Mouse (Mus musculus) intestine, embryonic 14.5 days (tissue): ENCODE data around the gene Mogs. TPM values are rescaled to one million over a fixed set of nuclear protein-coding genes. Genes with fewer than 3 reads are reported as not detected.
A peak's percentile ranks its signal among the peaks of the same experiment; 100 is the strongest.

Experiments
- ATAC-seq: fragments of 200-750 bp; cut with Nextera tagmentation; replicated peaks from 2 replicates; pipeline ENCODE4 v1.8.0; 2017; ENCODE audit warnings: low read depth, moderate number of reproducible peaks, moderate TSS enrichment, moderate library complexity; ENCODE audit not compliant: low FRiP score, low TSS enrichment
- DNase-seq: peaks from one replicate; pipeline ENCODE4 v3.0.0-alpha.2; 2018; ENCODE audit warnings: low spot score
- H3K27ac ChIP-seq: fragments of 300-500 bp; sonication (generic); 2 replicates; pipeline ENCODE4 v1.5.1; 2014; ENCODE audit warnings: low read depth, mild to moderate bottlenecking, control low read depth
- H3K27me3 ChIP-seq: fragments of 300-500 bp; sonication (generic); replicated peaks from 2 replicates; pipeline ENCODE4 v1.6.1; 2014; ENCODE audit warnings: low read length, control low read depth; ENCODE audit not compliant: control insufficient read depth, insufficient read depth
- H3K36me3 ChIP-seq: fragments of 300-500 bp; sonication (generic); 2 replicates; pipeline ENCODE4 v1.6.1; 2014; ENCODE audit warnings: low read length, control low read depth; ENCODE audit not compliant: control insufficient read depth, insufficient read depth
- H3K4me1 ChIP-seq: fragments of 300-500 bp; sonication (generic); replicated peaks from 2 replicates; pipeline ENCODE4 v1.6.1; 2014; ENCODE audit warnings: low read length, control low read depth, mixed read lengths; ENCODE audit not compliant: control insufficient read depth, insufficient read depth
- H3K4me2 ChIP-seq: fragments of 300-500 bp; sonication (generic); 2 replicates; pipeline ENCODE4 v1.6.1; 2014; ENCODE audit warnings: low read length
- H3K4me3 ChIP-seq: fragments of 300-500 bp; sonication (generic); 2 replicates; pipeline ENCODE4 v1.5.1; 2014; ENCODE audit warnings: low read depth, low read length, control low read depth, mixed read lengths
- H3K9ac ChIP-seq: fragments of 300-500 bp; sonication (generic); 2 replicates; pipeline ENCODE4 v1.6.1; 2014; ENCODE audit warnings: mild to moderate bottlenecking, low read length
- H3K9me3 ChIP-seq: fragments of 300-500 bp; sonication (generic); 2 replicates; pipeline ENCODE4 v1.6.1; 2016; ENCODE audit warnings: low read length, control low read depth; ENCODE audit not compliant: control insufficient read depth
- WGBS: fragments of 180-500 bp; shearing (Covaris S2); extraction: QIAGEN DNeasy Blood & Tissue Kit; methylation state at CpG from one replicate; pipeline ENCODE4 v1.1.7; 2014; 5-methylcytosine and 5-hydroxymethylcytosine counted together
- microRNA counts: library from miRNA; unstranded; fragments of <30 nt; microRNA quantifications from one replicate; lab custom pipeline; 2016
- microRNA-seq: library from miRNA; unstranded; fragments of <30 nt; microRNA quantifications from one replicate; pipeline ENCODE4, GENCODE M21; 2016
- polyA plus RNA-seq: library from polyadenylated mRNA; unstranded; fragments of >200 nt; fragmentation: Nextera tagmentation; extraction: Ambion mirVana; gene quantifications from 2 replicates; pipeline ENCODE4 v1.2.1, GENCODE M21; 2014

Gene Mogs
- polyA plus RNA-seq, 1 experiment from 2014 or later, result 60.0 TPM

- DNase-seq (peak; percentile 57), ATAC-seq (no peak)
- Histone ChIP-seq H3K4me2 (peak overlapping the region; percentile 83), H3K4me3 (peak overlapping the region; percentile 42), H3K27ac (no peak overlapping the region), H3K4me1 (peaks cover 18% of the 10 kb centered on the region), H3K9me3 (no peaks in the 10 kb centered on the region), H3K36me3 (no peaks in the 10 kb centered on the region), H3K9ac (0 out of 2 replicates have a peak overlapping the region, but pooled peaks have one; percentile 35), H3K27me3 (peaks cover 27% of the 10 kb centered on the region)
- WGBS, result 9% methylated on average over 19 of the region's 19 CpGs
These were observed 46.1 kb downstream of the Mogs start for GRCm38 (mm10) chr6:83161442-83161841.

- WGBS, result under 1% methylated on average over 49 of the region's 49 CpGs
- ATAC-seq (0 out of 2 replicates have a peak, but pooled peaks have one; percentile 24), DNase-seq (peak; percentile 75)
- Histone ChIP-seq H3K4me3 (peak overlapping the region; percentile 42), H3K9me3 (no peaks in the 10 kb centered on the region), H3K27ac (no peak overlapping the region), H3K36me3 (no peaks in the 10 kb centered on the region), H3K9ac (peak overlapping the region; percentile 35), H3K4me1 (peaks cover 24% of the 10 kb centered on the region), H3K27me3 (peaks cover 27% of the 10 kb centered on the region), H3K4me2 (peak overlapping the region; percentile 83)
These were observed 46.8 kb downstream of the Mogs start for GRCm38 (mm10) chr6:83161921-83162641.

- Histone ChIP-seq H3K27ac (no peak overlapping the region), H3K27me3 (peaks cover 27% of the 10 kb centered on the region), H3K36me3 (no peaks in the 10 kb centered on the region), H3K4me1 (peaks cover 26% of the 10 kb centered on the region), H3K9ac (peak overlapping the region; percentile 35), H3K4me3 (peak overlapping the region; percentile 42), H3K9me3 (no peaks in the 10 kb centered on the region), H3K4me2 (peak overlapping the region; percentile 83)
- WGBS, result under 1% methylated on average over 8 of the region's 8 CpGs
- peak; percentile 74 for DNase-seq
- no peak for ATAC-seq
These were observed 47.4 kb downstream of the Mogs start for GRCm38 (mm10) chr6:83162701-83163100.

- WGBS, result 4% methylated on average over 6 of the region's 6 CpGs
- H3K9me3 ChIP-seq, result no peaks in the 10 kb centered on the region
- no peak for DNase-seq
These were observed 49.8 kb downstream of the Mogs start for GRCm38 (mm10) chr6:83165026-83165606.

GRCm38 (mm10) chr6:83165607-83166242 lies 50.4 kb downstream of the Mogs start, which contains the start of gene Dctn1:
Dctn1 (plus strand) TSS chr6:83165920.
- Histone ChIP-seq H3K4me3 (peak within 1 kb of the TSS; percentile 54), H3K4me2 (peak within 1 kb of the TSS; percentile 84), H3K27me3 (peaks cover 20% of the 10 kb centered on the region), H3K27ac (peak within 1 kb of the TSS; percentile 78), H3K9me3 (no peaks in the 10 kb centered on the region), H3K9ac (peak within 1 kb of the TSS; percentile 64), H3K36me3 (peaks cover 5% of the 10 kb centered on the region; the same call in 1 of the 2 replicates), H3K4me1 (peaks cover 26% of the 10 kb centered on the region)
- ATAC-seq (peak; percentile 90), DNase-seq (peak; percentile 99)
- under 1% methylated on average over 52 of the region's 58 CpGs for WGBS

More at GRCm38 (mm10) chr6:83165026-83165606, 49.8 kb downstream of the Mogs start:
- peaks cover 26% of the 10 kb centered on the region for H3K4me1 ChIP-seq
- H3K9ac ChIP-seq, result peak overlapping the region; percentile 64
- H3K4me2 ChIP-seq, result peak overlapping the region; percentile 84
- H3K36me3 ChIP-seq, result peaks cover 5% of the 10 kb centered on the region; the same call in 1 of the 2 replicates
- H3K27me3 ChIP-seq, result peaks cover 26% of the 10 kb centered on the region
- H3K4me3 ChIP-seq, result peak overlapping the region; percentile 54
- peak; percentile 34 for ATAC-seq
- H3K27ac ChIP-seq, result no peak overlapping the region

- Histone ChIP-seq H3K4me3 (peak overlapping the region; percentile 54), H3K9ac (peak overlapping the region; percentile 64), H3K27me3 (peaks cover 15% of the 10 kb centered on the region), H3K4me2 (peak overlapping the region; percentile 84), H3K4me1 (peaks cover 25% of the 10 kb centered on the region), H3K27ac (no peak overlapping the region), H3K9me3 (no peaks in the 10 kb centered on the region), H3K36me3 (peaks cover 5% of the 10 kb centered on the region; the same call in 1 of the 2 replicates)
- ATAC-seq, result no peak
- DNase-seq, result no peak
- 2% methylated on average over 12 of the region's 12 CpGs for WGBS
These were observed 50.9 kb downstream of the Mogs start for GRCm38 (mm10) chr6:83166243-83166630.

MicroRNAs encoded within 50 kb of the gene (microRNA counts, 519-probe panel; counts per million panel counts)
- microRNA mmu-miR-3470a+mmu-miR-3470b (lab: Ali Mortazavi, UCI), result not detected

Small RNA genes within 50 kb of the gene (microRNA-seq; reads per million reads assigned to microRNA genes)
- gene Mir3470a, result not detected

Other genes with a start within 250 kb of the Mogs start
- gene Sema4f, start 175.7 kb upstream of the Mogs start, polyA plus RNA-seq, result 1.5 and 1.6 TPM in 2 replicates
- 0.17 and 0.47 TPM in 2 replicates for gene M1ap, start 168.6 kb upstream of the Mogs start, polyA plus RNA-seq
- gene Dok1, start 82.0 kb upstream of the Mogs start, polyA plus RNA-seq, result 7.6 and 9.1 TPM in 2 replicates
- 13.6 and 14.4 TPM in 2 replicates for gene Loxl3, start 81.3 kb upstream of the Mogs start, polyA plus RNA-seq
- 158 and 167 TPM in 2 replicates for gene Aup1, start 61.0 kb upstream of the Mogs start, polyA plus RNA-seq
- 42.6 and 45.9 TPM in 2 replicates for gene Htra2, start 60.2 kb upstream of the Mogs start, polyA plus RNA-seq
- 7.7 and 8.2 TPM in 2 replicates for gene Dqx1, start 57.7 kb upstream of the Mogs start, polyA plus RNA-seq
- 36.4 and 43.1 TPM in 2 replicates for gene Tlx2, start 45.2 kb upstream of the Mogs start, polyA plus RNA-seq
- 45.5 and 46.9 TPM in 2 replicates for gene Pcgf1, start 37.6 kb upstream of the Mogs start, polyA plus RNA-seq
- 1.1 and 1.4 TPM in 2 replicates for gene Lbx2, start 29.1 kb upstream of the Mogs start, polyA plus RNA-seq
- 2.0 and 2.9 TPM in 2 replicates for gene Ccdc142, start 13.9 kb upstream of the Mogs start, polyA plus RNA-seq
- 2.1 and 2.6 TPM in 2 replicates for gene Gm42688, start 13.9 kb upstream of the Mogs start, polyA plus RNA-seq
- 132 and 136 TPM in 2 replicates for gene Mrpl53, start 6.5 kb upstream of the Mogs start, polyA plus RNA-seq
- 83.8 and 91.2 TPM in 2 replicates for gene Wbp1, start 6.1 kb downstream of the Mogs start, polyA plus RNA-seq
- gene Ino80b, start 9.9 kb downstream of the Mogs start, polyA plus RNA-seq, result 13.4 and 13.8 TPM in 2 replicates
- gene Rtkn, start 20.0 kb downstream of the Mogs start, polyA plus RNA-seq, result 16.9 and 17.6 TPM in 2 replicates
- 4.3 and 6.4 TPM in 2 replicates for gene Wdr54, start 40.9 kb downstream of the Mogs start, polyA plus RNA-seq
- 0.47 and 0.83 TPM in 2 replicates for gene 1700003E16Rik, start 40.9 kb downstream of the Mogs start, polyA plus RNA-seq
- 75.3 and 76.0 TPM in 2 replicates for gene Dctn1, start 50.4 kb downstream of the Mogs start, polyA plus RNA-seq
- gene Slc4a5, start 104.3 kb downstream of the Mogs start, polyA plus RNA-seq, result 0.17 and 0.46 TPM in 2 replicates
- gene Mthfd2, start 210.4 kb downstream of the Mogs start, polyA plus RNA-seq, result 36.0 and 37.4 TPM in 2 replicates
- 74.8 and 76.4 TPM in 2 replicates for gene Mob1a, start 210.5 kb downstream of the Mogs start, polyA plus RNA-seq
- gene Bola3, start 233.7 kb downstream of the Mogs start, polyA plus RNA-seq, result 144 and 155 TPM in 2 replicates